Mouse (Mus musculus) heart, postnatal 0 days (tissue): ENCODE data around the gene Ksr2.

Source experiments
- CTCF ChIP-seq: IDR thresholded peaks from 2 replicates; pipeline ENCODE4 v1.5.1; 2016; ENCODE audit warnings: antibody characterized with exemption, control low read depth, low read depth
- EP300 ChIP-seq: IDR thresholded peaks from 2 replicates; pipeline ENCODE4 v1.6.1; 2016; ENCODE audit warnings: antibody characterized with exemption, low read depth

DNA sequence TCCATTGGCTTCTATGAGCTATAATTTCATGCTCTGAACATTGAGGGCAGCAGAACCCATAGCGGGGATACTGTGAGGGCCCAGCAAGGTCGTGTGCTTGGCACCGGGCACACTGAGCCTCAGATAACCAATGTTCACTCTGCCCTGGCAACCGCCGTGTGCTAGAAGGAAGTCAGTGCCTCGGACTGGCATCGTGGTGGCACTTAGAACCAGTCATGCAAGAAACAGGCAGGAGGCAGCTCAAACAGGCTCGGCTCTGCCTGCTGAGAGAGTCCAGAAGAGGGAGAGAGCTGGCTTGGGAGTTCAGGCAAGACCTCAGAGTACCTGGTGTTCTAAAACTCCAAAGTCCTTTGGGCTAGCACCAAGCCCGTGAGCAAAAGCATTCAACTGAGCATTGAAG lies 350.7 kb downstream of the Ksr2 start:
- TF ChIP-seq CTCF (no peak), EP300 (no peak)
